Mouse (Mus musculus): ENCODE measurements around the gene Tas1r1.
"Not testable (repeated sequence)": the region's sequence is repeated elsewhere in the genome, so short reads cannot be mapped to it uniquely, and the experiment has no call there.

Gene Tas1r1

DNA sequence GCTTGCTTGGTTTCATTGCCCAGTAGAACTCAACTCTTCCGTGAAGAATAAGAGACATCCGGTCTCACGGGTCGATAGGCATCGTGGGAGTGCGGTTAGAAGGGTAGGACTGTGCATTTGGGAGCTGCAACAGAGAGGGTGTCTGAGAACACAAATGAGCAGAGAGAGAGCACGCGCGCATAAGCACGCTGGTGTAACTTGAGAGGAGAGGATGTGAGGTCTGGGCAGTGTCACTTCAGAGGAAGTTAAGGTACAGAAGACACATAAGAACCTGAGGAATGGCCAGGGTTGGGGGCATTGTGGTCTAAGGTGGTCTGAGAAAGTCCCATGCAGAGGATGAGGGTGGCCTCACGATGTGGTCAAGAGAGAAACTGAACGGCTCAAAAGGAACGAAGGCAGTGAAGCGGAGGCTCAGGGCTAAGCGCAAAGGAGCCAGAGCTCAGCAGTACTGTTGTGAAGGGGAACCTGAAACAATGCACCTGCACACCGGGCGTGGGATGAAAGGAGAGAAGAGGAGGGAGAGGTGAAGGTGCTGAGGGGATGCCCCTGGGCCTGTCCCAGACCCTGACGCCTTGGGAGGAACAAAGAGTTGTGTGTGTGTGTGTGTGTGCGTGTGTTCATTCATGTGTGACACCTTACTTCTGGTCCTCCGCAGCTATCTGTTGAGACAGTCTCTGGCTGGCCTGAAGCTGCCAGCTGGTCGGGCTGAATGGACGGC lies 3.7 kb upstream of the Tas1r1 start:
- no peak for DNase-seq

GRCm38 (mm10) chr4:152039831-152040310 lies 1.5 kb upstream of the Tas1r1 start:
- DNase-seq = no peak

DNA sequence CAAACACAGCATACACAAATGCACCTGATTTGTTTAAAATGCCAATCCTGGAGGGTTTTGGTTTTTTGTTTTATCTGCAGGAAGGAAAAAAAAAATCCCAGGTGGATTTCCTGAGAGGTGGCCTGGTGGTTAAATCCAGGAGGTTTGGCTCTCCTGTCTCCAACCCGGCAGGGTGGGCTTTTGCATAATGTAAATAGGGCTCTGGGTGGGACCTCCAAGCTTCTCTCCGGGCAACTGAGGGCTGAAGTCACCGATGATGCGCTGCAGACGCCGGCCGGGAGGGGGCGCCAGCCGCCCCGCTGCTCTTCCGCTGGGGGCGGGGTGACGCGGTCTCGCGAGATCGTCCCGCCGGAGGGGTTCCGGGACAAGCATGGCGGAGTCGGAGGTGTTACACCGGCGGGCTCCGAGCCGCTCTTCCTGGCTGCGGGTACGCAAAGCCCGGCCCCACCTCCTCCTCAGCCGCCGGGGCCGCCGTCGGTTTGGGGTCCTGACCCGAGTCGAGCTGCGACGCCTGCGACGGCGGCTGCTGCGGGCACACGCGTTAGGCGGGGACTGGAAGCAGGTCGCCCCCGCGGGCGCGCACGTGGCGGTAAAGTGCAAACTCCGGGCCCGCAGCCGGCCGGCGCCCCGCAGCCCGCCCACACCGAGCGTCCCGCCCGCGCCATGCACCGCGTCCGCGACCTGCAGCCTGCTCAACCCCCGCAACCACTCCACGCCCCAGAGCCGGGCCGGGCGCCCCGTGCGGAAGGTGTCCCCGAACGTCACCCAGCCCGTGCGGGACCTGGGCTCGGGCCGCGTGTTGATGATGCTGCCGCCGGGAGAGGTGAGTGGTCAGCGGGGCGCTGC lies 840 bp upstream of the Tas1r1 start, which contains the start of gene Nol9:
Gene Nol9 (plus strand): TSS at position 337 of the 846 bp plus-strand sequence.
- DNase-seq = peak; percentile 94 to 96

DNA sequence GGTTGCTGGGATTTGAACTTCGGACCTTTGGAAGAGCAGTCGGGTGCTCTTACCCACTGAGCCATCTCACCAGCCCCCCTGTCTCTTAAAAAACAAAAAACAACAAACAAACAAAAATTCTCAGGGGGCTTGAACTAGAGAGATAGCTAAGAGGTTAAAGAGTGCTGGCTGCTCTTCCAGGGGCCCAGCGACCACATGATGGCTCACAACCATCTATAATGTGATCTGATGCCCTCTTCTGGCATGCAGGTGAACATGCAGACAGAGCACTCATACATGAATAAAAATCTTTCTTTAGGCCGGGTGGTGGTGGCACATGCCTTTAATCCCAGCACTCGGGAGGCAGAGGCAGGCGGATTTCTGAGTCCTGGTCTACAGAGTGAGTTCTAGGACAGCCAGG lies 1.9 kb downstream of the Tas1r1 start:
- DNase-seq = not testable (repeated sequence)

DNA sequence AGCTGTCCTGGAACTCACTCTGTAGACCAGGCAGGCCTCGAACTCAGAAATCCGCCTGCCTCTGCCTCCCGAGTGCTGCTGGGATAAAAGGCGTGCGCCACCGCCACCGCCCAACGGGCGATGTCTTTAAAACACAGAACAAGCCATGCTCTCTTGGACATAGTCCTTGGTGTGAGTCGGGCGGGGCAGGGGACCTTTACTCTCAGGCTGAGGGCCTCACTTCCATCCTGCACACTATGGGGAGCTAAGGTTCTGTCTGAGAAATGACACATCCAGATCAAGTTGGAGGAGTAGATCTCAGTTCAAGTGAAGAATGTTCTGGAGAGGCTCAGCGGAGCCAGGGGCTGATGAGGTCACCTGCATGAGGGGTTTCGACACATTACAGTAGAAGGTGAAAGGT lies 5.4 kb downstream of the Tas1r1 start:
- no peak for DNase-seq

- DNase-seq = no peak
These were observed 8.4 kb downstream of the Tas1r1 start for GRCm38 (mm10) chr4:152029997-152030396.

DNA sequence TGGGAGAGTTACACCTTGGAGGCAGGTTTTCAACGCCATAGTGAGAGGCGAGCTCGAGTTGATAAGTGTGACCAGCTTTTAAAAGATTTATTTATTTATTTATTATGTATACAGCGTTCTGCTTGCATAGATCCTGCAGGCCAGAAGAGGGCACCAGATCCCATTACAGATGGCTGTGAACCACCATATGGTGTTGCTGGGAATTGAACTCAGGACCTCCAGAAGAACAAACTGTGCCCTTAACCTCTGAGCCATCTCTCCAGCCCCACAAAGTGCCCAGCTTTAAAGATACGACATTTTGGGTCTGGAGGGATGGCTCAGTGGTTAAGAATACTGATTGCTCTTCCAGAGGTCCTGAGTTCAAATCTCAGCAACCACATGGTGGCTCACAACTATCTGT lies 9.3 kb downstream of the Tas1r1 start:
- peak in 1 of 2 experiments; percentile 26 for DNase-seq

- DNase-seq = no peak
These were observed 9.9 kb downstream of the Tas1r1 start for GRCm38 (mm10) chr4:152028456-152028855.

DNA sequence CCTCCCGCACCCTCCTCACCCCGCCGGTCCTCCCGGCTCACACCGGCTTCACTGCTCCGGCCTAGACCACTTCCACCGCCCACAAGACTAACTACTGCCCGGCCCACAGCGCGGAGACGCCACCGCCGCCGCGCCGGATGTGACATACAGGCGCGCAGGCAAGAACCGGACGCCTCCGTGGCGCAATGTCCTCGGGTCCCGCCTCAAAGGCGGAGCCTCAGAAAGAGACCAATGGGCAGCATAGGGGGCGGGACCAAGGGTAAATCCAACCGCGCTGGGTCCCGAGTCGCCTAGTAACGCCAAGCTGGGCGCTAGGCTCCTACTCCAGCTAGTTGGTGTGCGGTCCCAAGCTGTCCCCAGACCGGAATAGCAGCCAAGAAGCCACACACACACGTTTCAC lies 10.8 kb downstream of the Tas1r1 start, which contains the start of gene Zbtb48:
Gene Zbtb48 (minus strand): TSS at position 148 of the 400 bp plus-strand sequence.
- peak; percentile 92 to 95 for DNase-seq

GRCm38 (mm10) chr4:152026751-152027508 lies 11.4 kb downstream of the Tas1r1 start:
- DNase-seq = no peak

DNA sequence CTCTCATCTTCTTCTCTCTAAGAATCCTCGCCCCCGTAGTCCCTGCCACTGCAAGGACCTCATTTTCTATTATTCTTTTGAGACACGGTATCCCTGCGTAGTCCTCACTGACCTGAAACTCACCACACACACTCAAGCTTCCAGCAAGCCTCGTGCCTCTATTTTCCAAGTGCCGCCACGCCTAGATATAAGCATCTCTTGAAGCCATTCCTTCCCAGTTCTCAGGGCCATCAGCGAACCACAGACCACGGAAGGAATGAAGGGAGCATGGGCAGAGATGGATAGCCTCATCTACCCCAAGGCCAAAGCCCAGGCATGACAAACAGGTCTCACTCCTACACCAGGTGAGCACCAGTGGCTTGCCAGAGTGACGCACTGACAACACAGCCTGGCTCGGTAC lies 13.8 kb downstream of the Tas1r1 start:
- DNase-seq = no peak

- no peak for DNase-seq
These were observed 15.9 kb downstream of the Tas1r1 start for GRCm38 (mm10) chr4:152022506-152022905.

DNA sequence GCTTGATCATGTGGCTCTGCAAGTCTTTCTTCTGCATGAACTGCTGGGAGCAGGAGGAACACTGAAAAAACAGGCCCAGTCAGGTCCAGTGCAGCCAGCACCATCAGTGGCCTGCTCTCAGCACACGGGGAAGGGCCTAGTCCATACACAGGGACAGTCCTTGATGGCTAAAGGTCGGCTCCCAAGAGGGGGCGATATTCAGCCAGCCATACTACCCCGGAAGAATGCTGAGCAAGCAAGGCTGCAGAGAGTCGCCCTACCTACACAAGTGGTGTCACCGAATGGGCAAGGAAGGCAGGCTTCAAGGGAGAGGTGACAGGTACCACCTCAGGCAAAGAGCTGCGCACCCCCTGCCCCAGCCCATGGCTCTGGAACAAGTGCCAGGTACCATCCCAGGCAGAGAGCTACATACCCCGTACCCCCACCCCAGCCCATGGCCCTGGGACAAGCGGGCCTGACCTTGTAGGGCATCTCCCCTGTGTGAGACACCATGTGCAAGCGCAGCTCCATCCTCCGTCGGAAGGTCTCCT lies 16.7 kb downstream of the Tas1r1 start:
- no peak for DNase-seq

DNA sequence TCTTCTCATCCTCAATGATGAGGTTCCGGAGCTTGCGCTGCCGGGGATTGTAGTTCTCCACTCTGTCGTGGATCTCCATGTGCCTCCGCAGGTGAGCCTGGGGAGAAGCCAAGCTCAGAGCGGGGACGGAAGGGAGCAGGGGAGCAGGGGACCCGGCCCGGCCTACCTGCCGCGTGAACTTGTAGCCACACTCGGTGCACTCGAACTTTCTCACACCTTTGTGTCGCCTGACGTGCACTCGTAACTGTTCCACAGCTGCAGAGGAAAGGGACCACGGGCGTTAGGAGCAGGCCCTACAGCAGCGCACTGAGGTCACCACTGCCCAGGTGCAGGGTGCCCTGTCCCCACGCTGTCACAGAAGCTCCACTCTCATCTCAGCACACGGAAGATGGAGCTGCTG lies 18.3 kb downstream of the Tas1r1 start:
- no peak for DNase-seq

GRCm38 (mm10) chr4:152019073-152019472 lies 19.3 kb downstream of the Tas1r1 start:
- no peak for DNase-seq

DNA sequence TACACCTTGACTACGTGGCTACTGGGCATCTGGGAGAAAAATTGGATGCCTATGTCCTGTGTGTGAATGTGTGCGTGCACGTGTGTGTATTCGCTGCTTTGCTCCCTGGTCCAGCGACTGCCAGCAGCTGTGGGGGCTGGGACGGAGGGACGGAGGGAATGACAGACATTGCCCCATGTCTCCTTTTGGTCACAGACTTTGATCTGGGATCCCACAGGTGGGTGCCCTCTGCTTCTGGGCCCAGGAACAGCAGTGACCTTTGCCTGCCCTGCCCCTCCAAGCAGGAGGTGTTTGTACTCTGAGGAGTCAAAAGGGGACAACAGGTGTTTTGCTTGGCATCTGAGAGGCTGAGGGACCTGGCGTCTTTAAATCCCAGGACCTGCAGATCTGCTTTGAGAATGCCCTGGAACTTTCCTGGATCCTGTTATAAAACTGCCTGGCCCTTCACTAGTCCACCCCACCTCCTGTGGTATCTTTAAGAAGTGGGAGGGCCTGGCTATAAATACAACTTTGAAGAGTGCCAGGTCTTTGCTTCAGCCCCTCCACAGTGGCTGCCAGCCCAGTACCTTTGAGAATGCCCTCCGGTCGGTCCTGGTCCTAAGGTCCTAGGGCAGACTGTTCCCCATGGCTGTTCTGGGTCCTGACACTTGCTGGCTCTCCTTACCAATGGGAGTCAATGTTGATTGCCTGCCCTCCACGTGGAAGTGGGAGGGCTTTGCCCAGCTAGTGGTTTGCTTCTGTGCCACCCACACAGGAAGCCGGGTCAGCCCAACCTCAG lies 25.1 kb downstream of the Tas1r1 start:
- no peak for DNase-seq

GRCm38 (mm10) chr4:152012109-152012508 lies 26.3 kb downstream of the Tas1r1 start:
- DNase-seq = no peak

- DNase-seq = no peak
These were observed 27.1 kb downstream of the Tas1r1 start for GRCm38 (mm10) chr4:152011171-152011760.

- no peak for DNase-seq
These were observed 27.6 kb downstream of the Tas1r1 start for GRCm38 (mm10) chr4:152010707-152011134.

- DNase-seq = no peak
These were observed 28.2 kb downstream of the Tas1r1 start for GRCm38 (mm10) chr4:152010091-152010706.
